Mouse (Mus musculus): ENCODE measurements around the gene Myh8. TPM values are rescaled to one million over a fixed set of nuclear protein-coding genes. Genes with fewer than 3 reads are reported as not detected.

Gene Myh8
- total and polyA plus RNA-seq, 3 experiments = not detected

DNA sequence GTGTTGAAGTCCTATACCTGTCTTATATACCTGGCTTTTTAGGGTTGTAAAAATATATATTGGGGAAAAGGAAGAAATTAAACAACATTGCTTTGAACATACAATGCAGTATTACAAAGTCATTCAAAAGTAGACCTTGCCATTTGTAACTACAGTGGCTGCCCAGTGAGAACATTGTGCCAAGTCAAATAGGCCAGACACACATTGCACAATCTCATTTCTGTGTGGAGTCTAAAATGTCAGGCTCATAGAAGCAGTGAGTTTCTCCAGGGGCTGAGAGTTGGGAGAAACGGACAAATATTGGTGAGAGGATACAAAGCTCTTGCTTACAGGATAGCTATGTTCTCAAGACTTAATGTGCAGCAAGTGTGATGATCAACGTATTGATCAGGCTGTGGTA lies 47.0 kb upstream of the Myh8 start:
- Histone ChIP-seq H3K27ac (ENCODE audit: control insufficient read depth, low read depth, low read length) (no peak overlapping the region), H3K4me3 (ENCODE audit: control insufficient read depth in 1 of 2, insufficient read depth in 1 of 2, low read depth in 2 of 2, low read length in 2 of 2) (no peak overlapping the region), H3K9me3 (replicated peaks; ENCODE audit: insufficient read depth, low read length) (no peaks in the 10 kb centered on the region), H3K9ac (ENCODE audit: control insufficient read depth, low read depth, low read length, poor library complexity, severe bottlenecking) (no peak overlapping the region), H3K27me3 (ENCODE audit: control insufficient read depth in 1 of 2, insufficient read depth in 2 of 2, low read length in 2 of 2) (no peaks in the 10 kb centered on the region), H3K36me3 (ENCODE audit: control insufficient read depth in 1 of 2, insufficient read depth in 2 of 2, low read length in 2 of 2) (no peaks in the 10 kb centered on the region), H3K79me2 (ENCODE audit: control insufficient read depth, insufficient read depth, low read length, poor library complexity) (no peaks in the 10 kb centered on the region), H3K4me1 (ENCODE audit: control insufficient read depth in 1 of 2, insufficient read depth in 2 of 2, low read length in 2 of 2) (no peaks in the 10 kb centered on the region)
- DNase-seq (ENCODE audit: low read depth, low spot score) = no peak
- no peak for TF ChIP-seq RAD21 (IDR thresholded peaks at IDR 0.05; ENCODE audit: low read depth, low read length)
- TF ChIP-seq MEF2A (IDR thresholded peaks at IDR 0.05; ENCODE audit: extremely low read depth, insufficient replicate concordance, low read depth, low read length, poor library complexity, severe bottlenecking) = no peak
- no peak for TF ChIP-seq TCF12 (IDR thresholded peaks at IDR 0.05; ENCODE audit: low read depth, low read length)
- TF ChIP-seq MYC (IDR thresholded peaks at IDR 0.05; ENCODE audit: low read depth, low read length) = no peak
- no peak for TF ChIP-seq CHD2 (IDR thresholded peaks at IDR 0.05; ENCODE audit: low read length)
- TF ChIP-seq POLR2A (IDR thresholded peaks at IDR 0.05; ENCODE audit: control insufficient read depth in 1 of 2, insufficient read depth in 1 of 2, low read depth in 1 of 2, low read length in 2 of 2, poor library complexity in 1 of 2) = no peak
- no peak for TF ChIP-seq ZNF384 (IDR thresholded peaks at IDR 0.05; ENCODE audit: low read depth, low read length)
- no peak for TF ChIP-seq TBP (IDR thresholded peaks at IDR 0.05; ENCODE audit: low read depth, low read length)
- TF ChIP-seq ZMIZ1 (IDR thresholded peaks at IDR 0.05; ENCODE audit: low read depth, low read length) = no peak

- H3K9ac ChIP-seq (ENCODE audit: control insufficient read depth, low read depth, low read length, poor library complexity, severe bottlenecking) = no peak overlapping the region
- H3K27ac ChIP-seq (ENCODE audit: control insufficient read depth, low read depth, low read length) = no peak overlapping the region
- H3K4me3 ChIP-seq (ENCODE audit: control insufficient read depth in 1 of 2, insufficient read depth in 1 of 2, low read depth in 2 of 2, low read length in 2 of 2) = no peak overlapping the region
- TF ChIP-seq CTCF (IDR thresholded peaks at IDR 0.05 in 2 of 3, conservative IDR thresholded peaks at IDR 0.05 in 1 of 3; ENCODE audit: control insufficient read depth in 1 of 3, insufficient read depth in 1 of 3, low read depth in 2 of 3, low read length in 3 of 3, poor library complexity in 1 of 3, severe bottlenecking in 1 of 3) (peak in 1 of 3 experiments; percentile 26; a peak in 1 of 6 replicates), POLR2A (IDR thresholded peaks at IDR 0.05; ENCODE audit: control insufficient read depth in 1 of 2, insufficient read depth in 1 of 2, low read depth in 1 of 2, low read length in 2 of 2, poor library complexity in 1 of 2) (no peak), SMC3 (IDR thresholded peaks at IDR 0.05; ENCODE audit: low read depth, low read length) (0 out of 2 replicates have a peak, but pooled peaks have one; percentile 8)
- no peaks in the 10 kb centered on the region for H3K4me1 ChIP-seq (ENCODE audit: control insufficient read depth in 1 of 2, insufficient read depth in 2 of 2, low read length in 2 of 2)
- H3K27me3 ChIP-seq (ENCODE audit: control insufficient read depth in 1 of 2, insufficient read depth in 2 of 2, low read length in 2 of 2) = no peaks in the 10 kb centered on the region
- DNase-seq (ENCODE audit: low read depth, low spot score) = peak; percentile 10
- H3K79me2 ChIP-seq (ENCODE audit: control insufficient read depth, insufficient read depth, low read length, poor library complexity) = no peaks in the 10 kb centered on the region
- H3K36me3 ChIP-seq (ENCODE audit: control insufficient read depth in 1 of 2, insufficient read depth in 2 of 2, low read length in 2 of 2) = no peaks in the 10 kb centered on the region
- no peaks in the 10 kb centered on the region for H3K9me3 ChIP-seq (replicated peaks; ENCODE audit: insufficient read depth, low read length)
These were observed 41.1 kb upstream of the Myh8 start for GRCm38 (mm10) chr11:67235639-67236358.

DNA sequence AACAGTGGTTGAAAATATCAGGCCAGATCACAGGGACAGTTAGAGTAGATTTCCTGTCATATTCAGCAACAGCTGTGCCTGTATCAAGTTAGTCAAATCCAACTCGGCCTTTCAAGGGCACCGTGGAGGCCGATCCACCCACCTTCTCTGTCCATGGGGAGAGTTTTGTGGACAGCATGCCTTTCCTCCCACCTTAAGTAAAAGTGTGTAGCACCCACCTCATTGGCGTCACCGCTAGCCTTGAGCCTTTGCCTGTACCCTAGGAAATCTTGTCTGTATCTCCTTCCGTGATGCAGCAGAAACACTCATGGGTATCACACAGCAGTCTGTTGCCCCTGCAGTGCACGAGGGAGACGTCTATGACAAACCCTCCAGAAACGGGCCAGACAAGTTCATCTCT lies 40.1 kb upstream of the Myh8 start:
- TF ChIP-seq MAX (IDR thresholded peaks at IDR 0.05; ENCODE audit: low read length) (no peak), ELF1 (IDR thresholded peaks at IDR 0.05; ENCODE audit: low read depth, low read length) (no peak), CHD2 (IDR thresholded peaks at IDR 0.05; ENCODE audit: low read length) (no peak), EP300 (IDR thresholded peaks at IDR 0.05; ENCODE audit: low read depth in 1 of 2, low read length in 2 of 2) (no peak), ZC3H11A (IDR thresholded peaks at IDR 0.05; ENCODE audit: low read depth, low read length) (no peak), NRF1 (IDR thresholded peaks at IDR 0.05; ENCODE audit: insufficient read depth, low read depth, low read length, poor library complexity, severe bottlenecking) (no peak), GATA1 (IDR thresholded peaks at IDR 0.05; ENCODE audit: low read depth, low read length) (no peak), SIN3A (IDR thresholded peaks at IDR 0.05; ENCODE audit: low read length) (no peak), ZKSCAN1 (IDR thresholded peaks at IDR 0.05; ENCODE audit: low read depth, low read length) (no peak), RCOR1 (IDR thresholded peaks at IDR 0.05; ENCODE audit: low read depth, low read length) (no peak), GABPA (IDR thresholded peaks at IDR 0.05; ENCODE audit: low read depth, low read length) (no peak), MEF2A (IDR thresholded peaks at IDR 0.05; ENCODE audit: extremely low read depth, insufficient replicate concordance, low read depth, low read length, poor library complexity, severe bottlenecking) (no peak), POLR2AphosphoS2 (IDR thresholded peaks at IDR 0.05; ENCODE audit: low read length) (no peak), MAZ (IDR thresholded peaks at IDR 0.05; ENCODE audit: low read depth, low read length) (no peak), HCFC1 (IDR thresholded peaks at IDR 0.05; ENCODE audit: low read depth, low read length) (no peak), JUND (IDR thresholded peaks at IDR 0.05; ENCODE audit: low read depth, low read length) (no peak), RAD21 (IDR thresholded peaks at IDR 0.05; ENCODE audit: low read depth, low read length) (no peak), MYB (IDR thresholded peaks at IDR 0.05; ENCODE audit: low read depth, low read length) (no peak)
- no peaks in the 10 kb centered on the region for H3K27me3 ChIP-seq (ENCODE audit: control insufficient read depth in 1 of 2, insufficient read depth in 2 of 2, low read length in 2 of 2)
- no peak for DNase-seq (ENCODE audit: low read depth, low spot score)
- no peaks in the 10 kb centered on the region for H3K9me3 ChIP-seq (replicated peaks; ENCODE audit: insufficient read depth, low read length)
- H3K4me3 ChIP-seq (ENCODE audit: control insufficient read depth in 1 of 2, insufficient read depth in 1 of 2, low read depth in 2 of 2, low read length in 2 of 2) = no peak overlapping the region
- H3K79me2 ChIP-seq (ENCODE audit: control insufficient read depth, insufficient read depth, low read length, poor library complexity) = no peaks in the 10 kb centered on the region
- H3K36me3 ChIP-seq (ENCODE audit: control insufficient read depth in 1 of 2, insufficient read depth in 2 of 2, low read length in 2 of 2) = no peaks in the 10 kb centered on the region
- H3K4me1 ChIP-seq (ENCODE audit: control insufficient read depth in 1 of 2, insufficient read depth in 2 of 2, low read length in 2 of 2) = no peaks in the 10 kb centered on the region
- no peak overlapping the region for H3K9ac ChIP-seq (ENCODE audit: control insufficient read depth, low read depth, low read length, poor library complexity, severe bottlenecking)
- H3K27ac ChIP-seq (ENCODE audit: control insufficient read depth, low read depth, low read length) = no peak overlapping the region
